Mouse (Mus musculus): ENCODE measurements around the gene Cd19. TPM values are rescaled to one million over a fixed set of nuclear protein-coding genes. Genes with fewer than 3 reads are reported as not detected.

Cd19 gene
- total RNA-seq (2021): not detected

DNA sequence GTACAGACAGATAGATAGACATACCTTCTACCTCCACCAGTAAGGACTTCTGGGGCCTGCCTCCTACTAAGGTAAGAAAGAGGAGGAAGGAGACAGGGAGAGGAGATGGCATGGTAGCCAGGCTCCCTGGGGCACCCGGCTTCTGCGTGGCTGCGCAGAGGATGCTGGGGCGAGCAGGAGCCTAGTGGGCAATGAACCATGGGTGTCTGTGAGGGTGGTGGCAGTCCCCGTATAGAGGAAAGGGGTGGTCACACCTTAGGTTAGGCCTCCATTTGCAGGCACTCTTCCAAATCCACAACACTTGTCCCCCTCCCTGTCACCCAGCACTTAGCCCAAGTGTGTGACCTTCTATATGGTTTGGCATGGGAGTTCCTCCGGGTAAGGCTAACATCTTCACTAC is at the start of gene Cd19:
Cd19 (minus strand) TSS at position 165 of the 400 bp plus-strand sequence.
- no peak for DNase-seq (ENCODE audit: extremely low spot score in 1 of 2, low spot score in 2 of 2)
- intact Hi-C loops (cut with DNase I): no loop called here

DNA sequence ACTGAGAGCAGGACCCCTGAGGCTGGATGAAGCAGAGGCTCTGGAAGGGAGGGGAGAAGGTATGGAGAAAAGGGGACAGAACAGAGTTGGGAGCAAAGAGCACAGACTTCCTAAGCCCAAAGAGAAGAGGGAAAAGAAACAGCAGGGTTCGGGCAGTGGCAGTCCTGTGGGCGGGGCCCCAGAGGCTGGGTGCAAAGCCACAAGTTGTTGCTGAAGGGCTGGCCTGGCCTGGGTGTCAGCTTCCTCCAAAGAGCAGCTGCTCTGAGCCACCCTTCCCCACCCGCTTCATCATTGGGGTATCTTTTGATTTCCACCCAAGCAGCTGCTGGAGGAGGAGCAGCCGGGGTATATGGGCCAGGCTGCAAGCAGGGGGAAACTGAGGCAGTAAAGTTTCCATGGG is 49.4 kb upstream of the Cd19 start:
- intact Hi-C loops (cut with DNase I): no loop called here
- peak in 1 of 2 experiments; percentile 58 for DNase-seq (ENCODE audit: extremely low spot score in 1 of 2, low spot score in 2 of 2)

DNA sequence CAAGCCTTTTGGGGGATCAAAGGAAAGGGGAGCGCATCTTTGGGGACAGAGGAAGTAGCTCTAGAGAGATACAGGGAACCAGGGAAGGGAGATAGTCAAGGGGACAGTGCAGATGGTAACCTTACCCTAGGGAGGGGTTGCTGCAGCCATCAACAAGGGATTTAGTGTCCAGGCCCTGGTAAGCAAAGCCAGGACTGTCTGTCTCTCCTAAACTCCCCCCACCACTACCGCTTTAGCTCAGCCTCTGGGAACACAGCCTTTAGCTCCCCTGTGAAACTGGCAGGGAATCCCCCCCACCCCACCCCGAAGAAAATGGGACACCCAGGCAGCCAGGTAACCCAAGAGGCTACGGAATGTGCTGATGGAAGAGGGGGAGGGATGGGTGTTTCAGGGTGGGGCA is 48.9 kb upstream of the Cd19 start:
- DNase-seq (ENCODE audit: extremely low spot score in 1 of 2, low spot score in 2 of 2): no peak
- intact Hi-C loops (cut with DNase I): no loop called here

DNA sequence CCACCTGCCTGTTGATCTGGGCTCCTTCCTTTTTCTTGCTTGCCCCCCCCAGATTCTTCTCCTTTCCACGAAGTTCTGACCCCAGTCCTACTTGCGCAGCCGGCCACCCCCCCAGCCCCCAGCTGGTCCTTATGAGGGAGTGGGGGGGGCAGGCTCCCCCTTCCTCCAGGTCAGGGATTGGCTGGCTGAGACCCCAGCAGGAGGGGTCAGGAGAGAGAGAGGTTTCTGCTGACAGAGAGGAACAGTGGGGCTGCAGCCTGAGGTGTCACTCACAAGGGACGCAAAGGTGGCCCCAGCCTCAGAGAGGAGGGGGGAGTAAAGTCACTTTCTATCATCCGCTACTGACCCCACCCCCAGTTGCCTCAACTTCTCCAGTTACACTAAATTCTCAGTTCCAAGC is 48.3 kb upstream of the Cd19 start, which contains the start of gene Atp2a1:
Atp2a1 (minus strand) TSS at position 105 of the 400 bp plus-strand sequence.
- intact Hi-C loops (cut with DNase I): no loop called here

DNA sequence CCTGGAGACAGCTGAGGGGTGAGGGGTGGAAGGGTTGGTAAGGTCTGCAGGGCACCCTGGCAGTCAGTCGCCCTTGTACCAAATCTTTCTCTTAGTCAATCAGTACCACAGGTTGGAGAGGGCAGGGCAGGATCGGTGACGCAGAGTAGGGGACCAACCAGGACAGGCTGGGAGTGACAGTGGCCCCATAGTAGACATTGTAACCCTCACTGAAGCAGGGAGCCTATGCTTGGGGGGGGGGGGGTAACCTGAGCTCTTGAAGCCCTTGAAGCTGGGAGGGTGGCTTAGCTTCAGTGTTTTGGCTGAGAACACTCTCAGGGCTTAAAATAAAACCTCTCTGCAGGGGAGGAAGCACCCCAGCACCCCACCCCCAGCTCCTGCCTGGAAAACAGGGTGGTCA is 46.9 kb upstream of the Cd19 start:
- intact Hi-C loops (cut with DNase I): no loop called here
- no peak for DNase-seq (ENCODE audit: extremely low spot score in 1 of 2, low spot score in 2 of 2)

More for the DNA sequence above, 48.3 kb upstream of the Cd19 start, which contains the start of gene Atp2a1:
- no peak for DNase-seq (ENCODE audit: extremely low spot score in 1 of 2, low spot score in 2 of 2)

DNA sequence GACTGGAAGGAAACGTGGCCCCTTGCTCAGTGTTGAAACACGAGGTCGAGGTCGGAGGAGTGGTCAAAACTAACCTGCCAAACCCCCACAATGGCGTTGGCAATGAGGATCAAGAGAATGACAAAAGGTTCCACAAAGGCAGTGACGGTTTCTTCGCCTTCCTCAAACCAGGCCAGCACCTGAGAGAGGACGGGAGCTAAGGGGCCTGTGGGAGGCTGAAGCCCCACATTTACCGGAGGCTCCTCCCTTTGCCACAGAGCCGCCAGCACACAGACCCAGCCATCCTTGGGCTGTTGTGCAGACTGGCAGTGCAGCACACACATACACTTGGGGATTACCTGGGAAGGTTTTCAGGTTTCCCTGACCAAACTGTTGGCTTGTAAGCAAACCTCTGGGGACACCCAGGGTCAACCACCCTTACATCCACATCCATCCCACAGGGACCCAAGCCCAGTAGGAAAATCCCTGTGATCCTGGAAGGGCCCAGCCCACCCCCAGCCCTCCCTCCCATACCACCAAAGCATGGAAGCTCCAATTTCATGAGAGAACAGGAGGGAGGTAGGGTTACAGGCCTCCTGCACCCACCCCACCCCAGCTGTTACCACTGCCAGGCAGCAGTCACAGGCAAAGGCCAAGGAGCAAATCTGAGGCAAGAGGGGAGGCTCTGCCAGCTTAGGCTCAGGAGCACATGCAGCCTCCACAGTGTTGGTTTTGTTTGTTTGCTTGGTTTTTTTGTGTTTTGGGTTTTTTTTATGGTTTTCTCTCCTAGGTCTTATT is 46.1 kb upstream of the Cd19 start:
- DNase-seq (ENCODE audit: extremely low spot score in 1 of 2, low spot score in 2 of 2): no peak
- intact Hi-C loops (cut with DNase I): no loop called here

DNA sequence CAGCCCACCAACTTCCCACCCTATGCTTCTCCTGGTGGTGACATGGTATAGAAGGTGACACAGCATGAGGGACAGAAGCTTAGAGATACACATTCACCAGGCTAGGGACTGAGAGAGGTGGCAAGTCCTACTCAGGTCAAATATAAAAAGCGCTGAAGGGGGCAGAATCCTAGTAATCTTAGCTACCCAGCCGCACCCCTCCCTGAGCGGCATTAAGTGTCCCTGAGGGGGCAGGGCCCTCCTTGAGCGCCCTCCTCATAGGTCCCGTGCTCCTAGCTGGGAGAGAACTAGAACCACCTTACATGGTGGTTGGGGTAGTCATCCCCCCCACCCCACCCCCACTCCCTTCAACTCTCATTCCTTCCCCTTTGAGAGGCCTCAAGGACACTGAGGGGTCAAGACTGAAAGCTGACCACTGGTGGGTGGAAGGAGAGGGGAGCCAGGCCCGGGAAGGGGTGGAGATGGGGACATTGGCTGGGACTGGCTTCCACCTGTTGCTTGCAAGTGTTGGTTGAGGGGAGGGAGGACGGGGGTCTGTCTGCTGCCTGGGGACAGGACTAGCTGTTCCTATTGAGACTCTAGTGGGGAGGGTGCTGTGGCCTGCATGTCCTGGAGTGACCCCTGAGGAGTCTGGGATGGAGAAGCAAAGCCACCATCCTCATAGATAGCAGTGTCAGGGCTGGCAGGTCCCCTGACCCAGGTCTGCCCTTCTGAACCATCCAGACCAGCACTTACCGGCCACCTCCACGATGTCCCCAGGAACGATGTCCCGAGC is 44.3 kb upstream of the Cd19 start:
- intact Hi-C loops (cut with DNase I): no loop called here

DNA sequence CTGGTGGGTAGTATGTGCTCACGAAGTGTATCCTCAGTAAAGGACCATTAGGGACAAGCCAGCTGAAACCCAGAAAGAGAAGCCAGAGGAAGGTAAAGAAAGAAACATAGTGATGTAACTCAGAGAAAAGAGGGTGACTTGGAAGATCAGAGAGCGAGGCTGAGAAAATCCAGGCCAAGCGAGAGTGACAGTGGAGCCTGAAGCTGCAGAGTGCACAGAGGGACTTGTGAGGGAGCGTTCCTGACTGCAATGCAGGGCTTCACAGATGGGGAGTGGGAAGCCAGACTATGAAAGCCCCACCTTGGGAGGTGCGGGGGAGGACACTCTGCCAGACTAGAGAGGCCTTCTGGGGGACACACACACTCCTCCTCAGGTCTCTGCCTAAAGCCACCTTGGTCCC is 43.5 kb upstream of the Cd19 start:
- no peak for DNase-seq (ENCODE audit: extremely low spot score in 1 of 2, low spot score in 2 of 2)
- intact Hi-C loops (cut with DNase I): no loop called here

More for the DNA sequence above, 44.3 kb upstream of the Cd19 start:
- no peak for DNase-seq (ENCODE audit: extremely low spot score in 1 of 2, low spot score in 2 of 2)

DNA sequence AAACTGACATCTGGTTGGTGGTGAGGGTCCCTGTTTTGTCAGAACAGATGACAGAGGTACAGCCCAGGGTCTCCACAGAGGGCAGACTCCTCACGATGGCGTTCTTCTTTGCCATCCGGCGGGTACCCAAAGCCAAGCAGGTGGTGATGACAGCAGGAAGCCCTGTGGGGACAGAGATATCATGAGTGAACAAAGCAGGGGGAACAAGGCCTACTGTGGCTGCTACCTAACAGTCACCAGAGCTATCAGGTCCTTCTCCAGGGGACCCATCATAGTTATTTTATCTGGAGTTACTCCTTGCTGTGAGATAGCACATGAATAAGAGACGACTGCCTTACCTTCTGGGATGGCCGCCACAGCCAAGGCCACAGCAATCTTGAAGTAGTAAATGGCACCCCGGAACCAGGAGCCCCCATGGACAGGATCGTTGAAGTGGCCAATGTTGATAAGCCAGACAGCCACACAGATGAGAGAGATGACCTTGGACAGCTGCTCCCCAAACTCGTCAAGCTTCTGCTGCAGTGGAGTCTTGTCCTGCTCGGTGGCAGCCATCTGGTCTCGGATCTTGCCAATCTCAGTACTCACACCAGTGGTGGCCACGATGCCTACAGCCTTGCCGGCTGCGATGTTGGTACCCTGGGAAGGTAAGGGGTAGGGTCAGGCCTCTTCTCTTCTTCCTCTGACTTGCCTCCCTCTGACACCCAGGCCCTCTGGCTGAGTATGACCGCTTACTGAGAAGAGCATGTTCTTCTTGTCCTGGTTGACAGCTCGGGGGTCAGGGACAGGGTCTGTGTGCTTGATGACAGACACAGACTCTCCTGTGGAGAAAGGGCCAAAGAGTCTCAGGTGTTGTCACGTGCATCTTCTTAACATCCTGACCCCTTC is 41.9 kb upstream of the Cd19 start:
- intact Hi-C loops (cut with DNase I): no loop called here
- DNase-seq (ENCODE audit: extremely low spot score in 1 of 2, low spot score in 2 of 2): no peak

DNA sequence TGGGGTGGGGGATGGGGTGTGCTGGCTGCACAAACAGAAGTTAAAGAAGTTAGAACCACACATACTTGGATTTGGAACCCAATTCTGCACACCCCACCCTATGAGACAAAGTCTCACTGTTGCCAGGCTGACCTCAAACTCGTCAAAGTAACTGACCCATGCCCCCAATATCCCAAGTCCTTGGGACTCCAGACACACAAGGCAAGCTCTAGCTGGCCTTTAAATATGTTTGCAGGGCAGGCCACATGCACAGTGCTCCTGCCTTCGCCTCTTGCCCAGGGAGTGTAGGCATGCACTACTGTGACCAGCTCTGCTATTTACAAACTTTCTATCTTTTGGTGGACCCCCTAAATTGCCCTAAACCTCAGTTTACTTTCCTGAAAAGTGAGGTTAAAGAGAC is 40.6 kb upstream of the Cd19 start:
- intact Hi-C loops (cut with DNase I): no loop called here

DNA sequence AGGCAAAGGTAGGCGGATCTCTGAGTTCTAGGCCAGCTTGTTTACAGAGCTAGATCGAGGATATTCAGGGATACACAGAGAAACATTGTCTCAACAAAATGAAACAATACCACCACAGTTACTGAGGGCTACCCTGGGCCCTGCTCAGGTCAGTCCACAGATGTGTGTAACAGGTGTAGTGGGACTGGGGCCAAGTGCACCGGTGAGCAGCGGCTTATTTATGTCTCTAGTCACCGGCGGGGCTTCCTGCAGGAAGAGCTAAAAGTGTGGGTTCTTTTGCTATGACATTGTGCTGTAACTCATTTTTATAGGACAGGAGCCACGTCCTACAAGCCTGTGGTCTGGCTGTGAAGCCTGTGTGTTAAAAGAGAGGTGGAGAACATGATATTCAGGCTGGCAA is 39.2 kb upstream of the Cd19 start:
- intact Hi-C loops (cut with DNase I): no loop called here
- DNase-seq (ENCODE audit: extremely low spot score in 1 of 2, low spot score in 2 of 2): no peak

More for the DNA sequence above, 40.6 kb upstream of the Cd19 start:
- DNase-seq (ENCODE audit: extremely low spot score in 1 of 2, low spot score in 2 of 2): no peak

DNA sequence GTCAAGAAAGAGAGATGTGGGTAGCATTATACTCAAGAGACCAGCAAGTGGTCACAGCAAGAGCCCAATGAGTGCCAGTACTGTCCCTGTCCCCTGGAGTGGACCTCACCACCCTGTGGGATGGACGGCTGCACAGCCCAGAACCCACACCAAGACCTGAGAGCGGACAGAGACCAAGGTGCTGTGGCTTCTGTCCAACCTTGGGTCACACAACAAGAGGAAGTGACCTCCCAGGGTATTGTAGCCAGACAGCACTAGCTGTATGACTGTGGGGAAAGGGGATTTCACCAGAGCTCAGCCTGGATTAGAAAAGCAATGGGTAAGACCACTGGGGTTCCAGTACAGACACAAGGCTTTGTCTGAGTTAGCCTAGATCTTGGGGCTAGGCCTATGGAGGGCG is 37.6 kb upstream of the Cd19 start:
- no peak for DNase-seq (ENCODE audit: extremely low spot score in 1 of 2, low spot score in 2 of 2)
- intact Hi-C loops (cut with DNase I): no loop called here

DNA sequence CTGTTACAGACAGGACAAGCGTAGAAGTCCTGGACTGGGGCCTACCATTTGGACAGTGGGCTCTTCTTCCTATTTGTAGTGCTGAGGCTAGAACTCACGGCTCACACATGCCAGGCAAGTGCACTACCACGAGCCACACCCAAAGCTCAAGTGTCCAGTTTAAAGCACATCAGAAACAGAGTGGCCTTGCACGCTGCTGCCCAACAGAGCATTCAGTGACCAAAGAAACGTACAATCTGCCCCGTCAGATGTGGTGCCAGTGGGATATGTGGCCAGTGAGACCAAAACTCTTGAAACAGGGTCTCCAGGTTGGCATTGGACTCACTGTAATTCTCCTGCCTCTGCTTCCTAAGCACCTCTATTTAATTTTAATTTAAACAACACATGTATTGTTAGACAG is 36.0 kb upstream of the Cd19 start:
- DNase-seq (ENCODE audit: extremely low spot score in 1 of 2, low spot score in 2 of 2): no peak
- intact Hi-C loops (cut with DNase I): no loop called here

DNA sequence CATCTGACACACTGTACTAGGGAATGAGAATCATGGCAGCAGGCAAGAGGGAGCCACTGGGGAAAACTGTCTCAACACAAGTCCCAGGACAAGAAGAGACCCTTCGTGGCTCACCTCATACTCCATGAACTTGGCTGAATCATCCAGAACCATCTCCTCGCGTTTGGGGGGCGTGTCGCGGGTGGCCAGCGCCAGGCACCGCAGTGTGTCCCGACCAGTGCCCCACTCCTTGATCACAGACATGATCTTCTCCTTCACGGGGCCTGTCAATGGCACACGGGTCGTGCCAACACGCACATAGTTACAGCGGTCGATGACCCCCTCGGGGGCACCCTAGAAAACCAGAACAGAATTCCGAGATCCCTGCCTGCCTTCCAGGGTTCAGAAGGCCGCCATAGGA is 35.3 kb upstream of the Cd19 start:
- no peak for DNase-seq (ENCODE audit: extremely low spot score in 1 of 2, low spot score in 2 of 2)
- intact Hi-C loops (cut with DNase I): no loop called here

DNA sequence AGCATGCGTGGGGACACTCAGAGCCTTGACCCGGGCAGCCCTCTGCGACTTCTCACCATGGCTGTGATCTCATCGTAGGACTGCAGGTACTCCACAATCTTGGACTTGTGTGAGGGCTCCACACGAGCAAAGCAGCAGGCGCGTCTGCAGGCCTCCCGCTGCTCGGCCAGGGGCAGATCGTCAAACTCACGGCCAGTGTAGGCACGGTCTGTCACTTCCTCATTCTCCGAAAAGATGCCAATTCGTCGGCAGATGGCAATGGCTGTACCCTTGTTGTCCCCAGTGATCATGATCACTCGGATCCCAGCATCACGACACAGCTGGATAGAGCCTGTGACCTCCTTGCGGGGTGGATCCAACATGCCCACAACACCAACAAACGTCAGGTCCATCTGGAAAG is 33.8 kb upstream of the Cd19 start:
- DNase-seq (ENCODE audit: extremely low spot score in 1 of 2, low spot score in 2 of 2): no peak
- intact Hi-C loops (cut with DNase I): no loop called here

DNA sequence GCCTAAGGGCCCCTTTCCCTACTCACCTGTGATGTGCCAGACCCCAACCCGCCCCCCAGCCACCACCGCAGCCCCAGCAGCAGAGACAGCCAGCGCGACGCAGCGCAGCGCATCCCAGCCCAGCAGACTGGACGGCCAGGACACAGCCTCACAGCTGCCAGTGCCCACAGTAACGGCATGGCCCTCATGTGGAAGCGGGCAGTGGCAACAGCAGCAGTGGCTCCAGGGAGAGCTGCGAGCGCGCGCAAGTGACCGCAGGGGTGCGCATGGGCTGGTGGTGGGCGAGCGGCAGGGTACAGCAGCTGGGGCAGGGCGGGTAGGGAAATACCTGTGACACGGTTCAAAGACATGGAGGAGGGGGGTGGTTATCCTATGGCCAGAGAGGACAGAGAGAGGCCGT is 31.5 kb upstream of the Cd19 start:
- intact Hi-C loops (cut with DNase I): no loop called here
- no peak for DNase-seq (ENCODE audit: extremely low spot score in 1 of 2, low spot score in 2 of 2)

DNA sequence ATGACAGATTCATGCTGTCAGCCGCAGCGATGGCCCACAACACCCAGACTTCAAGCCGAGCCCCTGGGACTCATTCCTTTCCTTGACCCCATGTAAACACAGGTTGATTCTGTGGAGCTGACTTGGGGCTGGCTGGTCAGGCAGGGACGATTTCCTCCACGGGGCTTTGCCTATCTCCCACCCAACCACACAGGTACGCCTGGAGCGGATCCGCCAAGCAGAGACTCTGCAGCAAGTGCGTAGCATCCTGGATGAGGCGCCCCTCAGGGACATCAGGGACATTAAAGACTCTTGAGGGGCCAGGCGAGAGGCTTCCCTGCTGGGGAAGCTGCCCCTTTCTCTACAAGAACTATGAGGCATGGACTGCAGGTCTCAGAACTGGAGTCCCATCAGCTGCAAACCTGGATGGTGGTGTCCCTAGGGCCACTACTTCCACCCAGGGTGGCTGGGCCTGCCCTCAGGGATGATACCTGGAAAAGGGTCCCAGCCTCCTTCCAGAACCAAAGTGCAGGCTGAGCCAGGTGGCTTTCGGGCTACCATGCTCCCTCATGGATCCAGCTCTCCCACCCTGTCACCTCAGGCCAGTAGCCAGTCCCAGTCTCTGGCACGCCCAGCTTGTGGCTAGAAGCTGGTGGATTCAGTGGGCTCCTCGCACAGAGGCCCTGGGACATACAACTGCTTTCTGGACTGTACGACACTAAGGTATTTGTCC is 30.6 kb upstream of the Cd19 start:
- intact Hi-C loops (cut with DNase I): no loop called here
- DNase-seq (ENCODE audit: extremely low spot score in 1 of 2, low spot score in 2 of 2): no peak

DNA sequence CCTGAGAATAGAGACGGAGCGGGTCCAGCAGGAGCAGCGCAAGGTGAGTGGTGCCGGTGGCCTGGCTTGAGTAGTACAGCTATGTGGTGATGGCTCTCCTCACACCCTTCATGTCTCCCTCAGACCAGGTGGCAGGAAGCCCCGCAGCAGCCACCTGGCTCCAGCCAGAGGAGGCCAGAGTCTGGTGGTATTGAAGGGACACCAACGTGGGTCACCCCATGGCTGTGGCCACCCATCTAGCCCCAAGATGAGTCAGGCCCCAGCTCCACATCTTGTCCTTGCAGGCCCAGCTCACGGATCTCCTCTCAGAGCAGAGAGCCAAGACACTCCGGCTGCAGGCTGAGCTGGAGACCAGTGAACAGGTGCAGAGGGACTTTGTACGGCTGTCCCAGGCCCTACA is 29.8 kb upstream of the Cd19 start:
- intact Hi-C loops (cut with DNase I): no loop called here
- DNase-seq (ENCODE audit: extremely low spot score in 1 of 2, low spot score in 2 of 2): no peak

DNA sequence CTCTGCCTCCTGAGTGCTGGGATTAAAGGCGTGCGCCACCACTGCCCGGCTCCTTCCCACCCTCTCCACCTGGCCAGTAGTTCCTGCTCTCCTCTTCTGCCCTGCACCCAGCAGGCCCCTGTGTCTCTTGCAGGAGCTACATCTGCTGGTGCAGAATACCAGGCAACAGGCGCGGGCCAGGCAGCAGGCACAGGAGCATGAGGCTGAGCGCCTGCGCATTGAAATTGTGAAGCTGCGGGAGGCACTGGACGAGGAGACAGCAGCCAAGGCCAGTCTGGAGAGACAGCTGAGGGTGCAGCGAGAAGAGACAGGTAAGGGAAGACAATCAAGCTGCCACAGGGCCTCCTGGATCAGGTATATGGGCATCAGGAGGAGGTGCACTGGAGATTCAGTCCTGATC is 29.3 kb upstream of the Cd19 start:
- intact Hi-C loops (cut with DNase I): no loop called here
- no peak for DNase-seq (ENCODE audit: extremely low spot score in 1 of 2, low spot score in 2 of 2)
